Mouse (Mus musculus): Measurements from ENCODE around the gene Gm28635.

DNA sequence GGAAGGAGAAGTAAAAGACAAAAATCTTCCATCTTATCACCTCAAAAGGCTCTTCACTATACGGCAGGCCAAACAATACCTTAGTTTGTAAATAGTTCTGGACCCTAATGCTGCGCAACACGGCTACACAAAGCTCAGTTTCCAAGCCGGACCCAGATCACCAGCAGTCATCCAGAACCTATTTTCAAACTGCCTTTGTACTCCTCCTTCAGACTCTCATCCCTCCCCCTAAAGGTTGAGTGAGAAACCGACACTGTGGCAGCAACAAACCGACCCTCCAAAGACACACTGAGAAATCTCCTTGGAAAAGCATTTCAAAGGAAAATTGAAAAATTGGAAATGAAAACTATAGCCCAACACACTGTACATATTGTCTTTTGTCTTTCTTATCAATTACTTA, 29.5 kb downstream of the Gm28635 start:
- no peak for TF ChIP-seq CTCF (IDR thresholded peaks at IDR 0.05; ENCODE audit: low read depth, low read length)
- no peak for TF ChIP-seq GATA1 (IDR thresholded peaks at IDR 0.05; ENCODE audit: borderline replicate concordance, low read length)
- no peak for TF ChIP-seq TAL1 (conservative IDR thresholded peaks at IDR 0.05; ENCODE audit: low read depth, low read length)
- no peak for TF ChIP-seq POLR2AphosphoS5 (IDR thresholded peaks at IDR 0.05; ENCODE audit: insufficient replicate concordance, low read depth, low read length)

All from G1E (cell line).